ENCODE assay signal across 14 mouse cellular contexts in genomic region chr7:129421181-129421580, GRCm38 (mm10).
"Had no signal": no experiment of that assay in that cellular context is flagged by ENCODE, and none has a peak within 500 bp of the region (broad histone marks: within the 10 kb centered on the region; RNA-seq: fewer than 3 reads in every experiment).

No protein-coding gene starts in this region.

- H3K4me3 ChIP-seq: midbrain, embryonic 10.5 days; midbrain, embryonic 13.5 days; midbrain, embryonic 15.5 days; neural tube, embryonic 12.5 days; stomach, embryonic 15.5 days had no signal

- DNase-seq: lung, adult 18-20 months; lung, embryonic 14.5 days; lung, postnatal 10 days; lung, postnatal 4 days; right cerebral cortex, postnatal 14 days; thymus, adult 2 months; thymus, postnatal 25 days; thymus, postnatal 4 days had no signal

- H3K4me2 ChIP-seq: lung, embryonic 14.5 days; midbrain, embryonic 13.5 days; midbrain, embryonic 15.5 days; neural tube, embryonic 12.5 days; stomach, embryonic 15.5 days had no signal

- H3K4me1 ChIP-seq: midbrain, embryonic 10.5 days; midbrain, embryonic 13.5 days; midbrain, embryonic 15.5 days; neural tube, embryonic 12.5 days; stomach, embryonic 15.5 days had no signal

- H3K9me3 ChIP-seq: midbrain, embryonic 10.5 days; midbrain, embryonic 13.5 days; midbrain, embryonic 15.5 days; neural tube, embryonic 12.5 days; stomach, embryonic 15.5 days had no signal

- H3K9ac ChIP-seq: lung, embryonic 14.5 days; midbrain, embryonic 13.5 days; midbrain, embryonic 15.5 days; neural tube, embryonic 12.5 days; stomach, embryonic 15.5 days had no signal

- H3K27ac ChIP-seq: midbrain, embryonic 10.5 days; midbrain, embryonic 13.5 days; midbrain, embryonic 15.5 days; neural tube, embryonic 12.5 days; stomach, embryonic 15.5 days; stomach, postnatal 0 days had no signal

- H3K36me3 ChIP-seq: midbrain, embryonic 10.5 days; midbrain, embryonic 13.5 days; midbrain, embryonic 15.5 days; neural tube, embryonic 12.5 days; stomach, embryonic 15.5 days had no signal

- ATAC-seq: midbrain, embryonic 13.5 days; midbrain, embryonic 15.5 days had no signal

- H3K27me3 ChIP-seq: midbrain, embryonic 13.5 days; midbrain, embryonic 15.5 days; neural tube, embryonic 12.5 days; stomach, embryonic 15.5 days had no signal
